In genomic region chr5:100037965-100038713, GRCm38 (mm10) we compare ENCODE assay signal across 9 mouse cellular contexts. TPM values are rescaled to one million over a fixed set of nuclear protein-coding genes. Genes with fewer than 3 reads are reported as not detected.
DNase-seq lines count a peak whose midpoint lies in the region; ATAC-seq and TF ChIP-seq lines count a peak whose summit lies in the region.
"Had no signal": no experiment of that assay in that cellular context is flagged by ENCODE, and none has a peak within 500 bp of the region (broad histone marks: within the 10 kb centered on the region; RNA-seq: fewer than 3 reads in every experiment).

No protein-coding gene starts in this region.

- under 1% methylated on average over 40 of the region's 45 CpGs for WGBS in forebrain, embryonic 14.5 days
- 1% methylated on average over 39 of the region's 45 CpGs for WGBS in neural tube, embryonic 14.5 days

- H3K27me3 ChIP-seq in E14TG2a.4 (ENCODE audit: insufficient read depth, low read length), result no peaks in the 10 kb centered on the region
- no peaks in the 10 kb centered on the region for H3K27me3 ChIP-seq in forebrain, embryonic 14.5 days (replicated peaks; ENCODE audit: control insufficient read depth, insufficient read depth, low read length)
- H3K27me3 ChIP-seq in neural tube, embryonic 14.5 days (ENCODE audit: control insufficient read depth, insufficient read depth, low read length), result no peaks in the 10 kb centered on the region

- peaks cover 55% of the 10 kb centered on the region for H3K4me1 ChIP-seq in E14TG2a.4 (replicated peaks; ENCODE audit: low read depth, low read length)
- peaks cover 16% of the 10 kb centered on the region for H3K4me1 ChIP-seq in forebrain, embryonic 14.5 days (ENCODE audit: control insufficient read depth, insufficient read depth, low read length)
- H3K4me1 ChIP-seq in neural tube, embryonic 14.5 days (ENCODE audit: control insufficient read depth, insufficient read depth, low read length), result peaks cover 30% of the 10 kb centered on the region; the same call in 1 of the 2 replicates

- intact Hi-C loops in heart, postnatal 14 days (cut with DNase I), result loop anchor here (2.0 to 10.0 kb wide), 2 partner anchors 59 to 793 kb away; partner anchors contain the start of genes 4930524J08Rik and Hnrnpd

- DNase-seq in forebrain, embryonic 14.5 days (ENCODE audit: low spot score), result peak; percentile 92
- peak; percentile 95 for DNase-seq in heart, postnatal 14 days
- peak; percentile 79 to 92 for DNase-seq in layer of hippocampus, adult 18-20 months (ENCODE audit: low spot score in 2 of 2)
- peak; percentile 88 to 92 for DNase-seq in lung, adult 18-20 months
- DNase-seq in testis, postnatal 10 days (ENCODE audit: low spot score), result peak; percentile 98

- ATAC-seq in cerebellum, adult (ENCODE audit: insufficient number of reproducible peaks, low FRiP score, low TSS enrichment), result peak; percentile 23
- peak; percentile 38 for ATAC-seq in forebrain, embryonic 14.5 days
- ATAC-seq in neural tube, embryonic 14.5 days (ENCODE audit: low read depth), result peak; percentile 31

- peak overlapping the region; percentile 97 for H3K9ac ChIP-seq in forebrain, embryonic 14.5 days (ENCODE audit: low read length)
- H3K9ac ChIP-seq in neural tube, embryonic 14.5 days (replicated peaks; ENCODE audit: low read depth, low read length), result peak overlapping the region; percentile 88

- TF ChIP-seq CTCF in E14TG2a.4 (conservative IDR thresholded peaks at IDR 0.05; ENCODE audit: low read length), result no peak

- no peaks in the 10 kb centered on the region for H3K9me3 ChIP-seq in E14TG2a.4 (ENCODE audit: low read length)
- no peaks in the 10 kb centered on the region for H3K9me3 ChIP-seq in forebrain, embryonic 14.5 days (replicated peaks; ENCODE audit: control insufficient read depth, low read length)
- H3K9me3 ChIP-seq in neural tube, embryonic 14.5 days (ENCODE audit: control insufficient read depth, low read length), result no peaks in the 10 kb centered on the region

- peak overlapping the region; percentile 98 for H3K4me3 ChIP-seq in E14TG2a.4 (replicated peaks; ENCODE audit: low read length)
- peak overlapping the region; percentile 75 for H3K4me3 ChIP-seq in forebrain, embryonic 14.5 days (ENCODE audit: low read depth, low read length)
- H3K4me3 ChIP-seq in neural tube, embryonic 14.5 days (ENCODE audit: low read depth, low read length), result peak overlapping the region; percentile 72

- peak overlapping the region; percentile 90 for H3K4me2 ChIP-seq in forebrain, embryonic 14.5 days (ENCODE audit: low read length)
- peak overlapping the region; percentile 92 for H3K4me2 ChIP-seq in neural tube, embryonic 14.5 days (ENCODE audit: low read depth, low read length)

- peak overlapping the region; percentile 99 for H3K27ac ChIP-seq in forebrain, embryonic 14.5 days (ENCODE audit: low read depth, low read length)
- H3K27ac ChIP-seq in neural tube, embryonic 14.5 days (ENCODE audit: low read depth, low read length), result peak overlapping the region; percentile 97

- peaks cover 63% of the 10 kb centered on the region for H3K36me3 ChIP-seq in E14TG2a.4 (ENCODE audit: insufficient read depth, low read length)
- peaks cover 36% of the 10 kb centered on the region for H3K36me3 ChIP-seq in forebrain, embryonic 14.5 days (ENCODE audit: control insufficient read depth, insufficient read depth, low read length)
- H3K36me3 ChIP-seq in neural tube, embryonic 14.5 days (ENCODE audit: control insufficient read depth, insufficient read depth, low read length), result peaks cover 23% of the 10 kb centered on the region

RNA-seq across cellular contexts. Expression of gene Hnrnpdl, which starts 1.3 kb away (rescaled TPM):
- 244 and 250 TPM in 2 replicates for polyA plus RNA-seq in forebrain, embryonic 14.5 days (2014; fragmentation: Nextera tagmentation; extraction: Ambion mirVana)
- total RNA-seq in heart, postnatal 14 days (2021), result 10 to 100 TPM; 60.9 to 70.1 TPM
- 100 to 1,000 TPM; 163 to 166 TPM for total RNA-seq in layer of hippocampus, adult 18-20 months (2021)
- polyA plus RNA-seq in neural tube, embryonic 14.5 days (2014; fragmentation: Nextera tagmentation; extraction: Ambion mirVana), result 208 and 236 TPM in 2 replicates

RNA-seq across cellular contexts. Expression of gene Enoph1, which starts 1.6 kb away (rescaled TPM):
- polyA plus RNA-seq in forebrain, embryonic 14.5 days (2014; fragmentation: Nextera tagmentation; extraction: Ambion mirVana), result 53.2 and 60.2 TPM in 2 replicates
- 1 to 10 TPM; 9.2 to 9.5 TPM for total RNA-seq in heart, postnatal 14 days (2021)
- total RNA-seq in layer of hippocampus, adult 18-20 months (2021), result 10 to 100 TPM; 51.9 to 55.3 TPM
- 46.0 and 49.9 TPM in 2 replicates for polyA plus RNA-seq in neural tube, embryonic 14.5 days (2014; fragmentation: Nextera tagmentation; extraction: Ambion mirVana)

RNA-seq across cellular contexts. Expression of gene 4930524J08Rik, which starts 59.3 kb away (rescaled TPM):
- polyA plus RNA-seq in forebrain, embryonic 14.5 days (2014; fragmentation: Nextera tagmentation; extraction: Ambion mirVana), result 3.5 and 5.0 TPM in 2 replicates
- 1 to 10 TPM in 1 of 2 experiments, under 1 TPM in 1; 0.50 to 1.5 TPM for total RNA-seq in heart, postnatal 14 days (2021)
- total RNA-seq in layer of hippocampus, adult 18-20 months (2021), result 1 to 10 TPM; 1.2 to 1.6 TPM
- polyA plus RNA-seq in neural tube, embryonic 14.5 days (2014; fragmentation: Nextera tagmentation; extraction: Ambion mirVana), result 3.7 and 5.3 TPM in 2 replicates
- total RNA-seq: hematopoietic stem cell, adult 5-6 weeks had no signal

RNA-seq across cellular contexts. Expression of gene Hnrnpd, which starts 59.4 kb away (rescaled TPM):
- polyA plus RNA-seq in forebrain, embryonic 14.5 days (2014; fragmentation: Nextera tagmentation; extraction: Ambion mirVana), result 153 TPM in 2 replicates
- 100 to 1,000 TPM in 1 of 2 experiments, 10 to 100 TPM in 1; 93.8 to 101 TPM for total RNA-seq in heart, postnatal 14 days (2021)
- 100 to 1,000 TPM; 207 to 224 TPM for total RNA-seq in layer of hippocampus, adult 18-20 months (2021)
- 96.8 and 116 TPM in 2 replicates for polyA plus RNA-seq in neural tube, embryonic 14.5 days (2014; fragmentation: Nextera tagmentation; extraction: Ambion mirVana)

Comparison
In these comparisons a context has a peak if more than half of its experiments do, and no peak if none do; other contexts are left out.
1. Peak in every context shown above with its lines: DNase-seq, ATAC-seq, H3K4me3 ChIP-seq and H3K27ac ChIP-seq.
2. RNA of gene Enoph1, which starts 1.6 kb away (total RNA-seq): 51.9 to 55.3 TPM in layer of hippocampus, adult 18-20 months; 9.2 to 9.5 TPM in heart, postnatal 14 days; every median in the first group is over 4 times any median in the second.